Mouse (Mus musculus) G1E (cell line): ENCODE results near the gene Crtc1.

ENCODE experiments used
- CTCF ChIP-seq: IDR thresholded peaks from 2 replicates; pipeline ENCODE4 v1.5.1; 2012; ENCODE audit warnings: low read depth, low read length, inconsistent platforms, mixed read lengths
- GATA1 ChIP-seq: IDR thresholded peaks from 2 replicates; pipeline ENCODE4 v1.6.1; 2012; ENCODE audit warnings: borderline replicate concordance, low read length, inconsistent platforms, mixed read lengths
- GATA2 ChIP-seq: IDR thresholded peaks from 2 replicates; pipeline ENCODE4 v1.6.1; 2012; ENCODE audit warnings: low read depth, low read length, inconsistent platforms, borderline replicate concordance
- POLR2AphosphoS5 ChIP-seq: IDR thresholded peaks from 2 replicates; pipeline ENCODE4 v1.6.1; 2012; ENCODE audit warnings: low read depth, low read length, inconsistent platforms; ENCODE audit not compliant: insufficient replicate concordance
- TAL1 ChIP-seq: conservative IDR thresholded peaks from 2 replicates; pipeline ENCODE4 v1.6.1; 2012; ENCODE audit warnings: low read depth, low read length, inconsistent platforms, mixed read lengths

DNA sequence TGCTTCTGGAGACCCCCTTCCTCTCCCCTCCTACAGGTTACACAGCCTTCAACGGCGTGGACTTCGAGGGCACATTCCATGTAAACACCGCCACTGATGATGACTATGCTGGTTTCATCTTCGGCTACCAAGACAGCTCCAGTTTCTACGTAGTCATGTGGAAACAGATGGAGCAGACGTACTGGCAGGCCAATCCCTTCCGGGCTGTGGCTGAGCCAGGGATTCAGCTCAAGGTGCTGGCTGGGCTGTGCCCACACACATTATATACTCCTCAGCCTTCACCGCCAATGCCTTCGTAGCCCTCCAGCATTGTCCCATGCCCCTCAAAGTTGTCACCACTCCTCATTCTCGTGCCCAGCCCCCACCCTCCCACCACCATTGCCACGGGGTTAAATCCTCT lies 59.3 kb downstream of the Crtc1 start:
- no peak for TF ChIP-seq TAL1
- no peak for TF ChIP-seq CTCF
- no peak for TF ChIP-seq GATA1
- TF ChIP-seq GATA2 = no peak
- no peak for TF ChIP-seq POLR2AphosphoS5
